Mouse (Mus musculus) cerebellum, adult 11-12 months (tissue): ENCODE data around the gene Kdm4b.

Experiments used
- DNase-seq: peaks from one replicate; pipeline ENCODE4 v3.0.0; 2022

Kdm4b gene

GRCm38 (mm10) chr17:56443341-56443795, 117.5 kb downstream of the Kdm4b start:
- no peak for DNase-seq

GRCm38 (mm10) chr17:56444771-56445170, 118.9 kb downstream of the Kdm4b start:
- DNase-seq: no peak

DNA sequence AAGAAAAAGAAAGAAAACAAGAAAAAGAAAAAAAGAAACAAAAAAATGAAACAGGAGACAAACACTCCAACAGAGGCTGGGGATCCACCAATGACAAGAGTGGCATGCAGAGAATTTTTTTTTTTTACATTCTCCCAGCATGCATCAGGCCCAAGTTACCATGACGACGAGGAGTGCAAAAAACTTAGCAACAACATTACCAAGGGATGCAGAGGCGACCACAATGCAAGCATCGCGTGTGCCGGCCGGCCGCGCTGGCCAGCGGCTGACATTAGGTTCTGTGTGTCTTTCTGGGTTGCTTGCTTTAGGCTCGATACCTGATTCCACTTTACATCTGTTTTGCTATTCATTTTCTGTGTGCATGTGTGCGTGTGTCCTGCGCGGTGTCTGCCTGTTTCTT, 119.5 kb downstream of the Kdm4b start:
- DNase-seq: no peak

GRCm38 (mm10) chr17:56447716-56448115, 121.9 kb downstream of the Kdm4b start:
- DNase-seq: no peak
